In the genomic region with DNA sequence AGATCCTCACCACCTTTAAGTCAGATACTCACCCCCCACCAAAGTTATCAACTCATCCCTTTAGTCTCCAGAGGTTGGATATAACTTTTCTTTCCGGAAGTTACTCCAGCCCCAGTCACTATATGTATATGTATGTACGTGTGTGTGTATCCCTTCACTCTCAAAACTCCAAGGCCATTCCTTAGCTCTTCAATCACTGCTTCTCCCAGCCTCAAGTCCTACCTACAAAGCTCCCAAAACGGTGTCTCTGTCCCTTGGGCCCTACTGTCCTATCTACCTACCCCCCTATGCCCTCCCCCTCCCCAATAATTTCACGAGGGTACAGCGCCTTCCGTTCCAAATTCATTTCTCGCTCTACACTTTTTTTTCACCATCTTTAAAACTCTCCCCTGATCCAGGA, we compare ENCODE assay signal across 8 mouse cellular contexts. TPM values are rescaled to one million over a fixed set of nuclear protein-coding genes. Genes with fewer than 3 reads are reported as not detected.
DNase-seq lines count a peak whose midpoint lies in the region; ATAC-seq and TF ChIP-seq lines count a peak whose summit lies in the region.

No protein-coding gene starts in this region.

- H3K4me2 ChIP-seq in kidney, embryonic 14.5 days (replicated peaks; ENCODE audit: low read depth, low read length), result peak overlapping the region; percentile 45
- peak overlapping the region; percentile 49 for H3K4me2 ChIP-seq in hindbrain, embryonic 16.5 days (ENCODE audit: low read length)
- peak overlapping the region; percentile 57 for H3K4me2 ChIP-seq in midbrain, postnatal 0 days (ENCODE audit: low read depth, low read length, poor library complexity, severe bottlenecking)

- no peaks in the 10 kb centered on the region; the same call in 1 of the 2 replicates for H3K4me1 ChIP-seq in kidney, embryonic 14.5 days (ENCODE audit: control insufficient read depth, insufficient read depth, low read length)
- H3K4me1 ChIP-seq in brown adipose tissue, adult 24 weeks (ENCODE audit: control insufficient read depth, insufficient read depth, insufficient read length, low read length), result no peaks in the 10 kb centered on the region
- peaks cover 3% of the 10 kb centered on the region; the same call in 1 of the 2 replicates for H3K4me1 ChIP-seq in hindbrain, embryonic 16.5 days (ENCODE audit: control insufficient read depth, insufficient read depth, low read depth, low read length)
- H3K4me1 ChIP-seq in midbrain, postnatal 0 days (ENCODE audit: insufficient read depth, low read length), result no peaks in the 10 kb centered on the region

- 32% methylated on average over 7 of the region's 7 CpGs for WGBS in kidney, embryonic 14.5 days
- WGBS in hindbrain, embryonic 16.5 days, result 17% methylated on average over 7 of the region's 7 CpGs
- 20% methylated on average over 7 of the region's 7 CpGs for WGBS in midbrain, postnatal 0 days

- no peaks in the 10 kb centered on the region for H3K9me3 ChIP-seq in kidney, embryonic 14.5 days (ENCODE audit: control insufficient read depth, low read length)
- no peaks in the 10 kb centered on the region for H3K9me3 ChIP-seq in hindbrain, embryonic 16.5 days (ENCODE audit: control insufficient read depth, low read length)
- H3K9me3 ChIP-seq in midbrain, postnatal 0 days (ENCODE audit: low read length), result no peaks in the 10 kb centered on the region

- no peak for DNase-seq in kidney, postnatal 25 days
- no peak for DNase-seq in midbrain, postnatal 0 days (ENCODE audit: low spot score)
- DNase-seq in adrenal gland, adult 18-20 months (ENCODE audit: low spot score in 2 of 2), result no peak
- DNase-seq in layer of hippocampus, adult 11-12 months (ENCODE audit: low spot score), result no peak
- no peak for DNase-seq in cerebellum, adult 11-12 months

- peaks cover 7% of the 10 kb centered on the region; the same call in 1 of the 2 replicates for H3K36me3 ChIP-seq in kidney, embryonic 14.5 days (ENCODE audit: control insufficient read depth, insufficient read depth, low read length)
- no peaks in the 10 kb centered on the region for H3K36me3 ChIP-seq in hindbrain, embryonic 16.5 days (ENCODE audit: control insufficient read depth, insufficient read depth, low read length)
- H3K36me3 ChIP-seq in midbrain, postnatal 0 days (ENCODE audit: insufficient read depth, low read length), result no peaks in the 10 kb centered on the region

- H3K4me3 ChIP-seq in kidney, embryonic 14.5 days (ENCODE audit: low read length), result peak overlapping the region; percentile 60
- H3K4me3 ChIP-seq in brown adipose tissue, adult 24 weeks (ENCODE audit: insufficient read depth, low read depth, low read length), result peak overlapping the region; percentile 98
- peak overlapping the region; percentile 63 for H3K4me3 ChIP-seq in hindbrain, embryonic 16.5 days (ENCODE audit: low read length)
- peak overlapping the region; percentile 49 for H3K4me3 ChIP-seq in midbrain, postnatal 0 days (ENCODE audit: low read depth, low read length)

- peak overlapping the region; percentile 77; the same call in 1 of the 2 replicates for H3K27ac ChIP-seq in kidney, embryonic 14.5 days (ENCODE audit: low read depth, low read length)
- peak overlapping the region; percentile 68 for H3K27ac ChIP-seq in brown adipose tissue, adult 24 weeks (replicated peaks; ENCODE audit: low read depth, low read length)
- H3K27ac ChIP-seq in hindbrain, embryonic 16.5 days (ENCODE audit: low read depth, low read length), result no peak overlapping the region
- H3K27ac ChIP-seq in midbrain, postnatal 0 days (ENCODE audit: low read depth, low read length), result no peak overlapping the region

- ATAC-seq in kidney, embryonic 14.5 days (ENCODE audit: low FRiP score, low TSS enrichment), result peak; percentile 42; the same call in 1 of the 2 replicates
- no peak for ATAC-seq in hindbrain, embryonic 16.5 days
- ATAC-seq in midbrain, postnatal 0 days (ENCODE audit: low FRiP score), result peak; percentile 28; the same call in 1 of the 2 replicates

- H3K9ac ChIP-seq in kidney, embryonic 14.5 days (ENCODE audit: low read depth, low read length), result peak overlapping the region; percentile 75
- peak overlapping the region; percentile 70 for H3K9ac ChIP-seq in hindbrain, embryonic 16.5 days (ENCODE audit: low read depth, low read length)
- peak overlapping the region; percentile 40 for H3K9ac ChIP-seq in midbrain, postnatal 0 days (replicated peaks; ENCODE audit: low read length, poor library complexity, severe bottlenecking)

- no peak for TF ChIP-seq CTCF in midbrain, postnatal 0 days (IDR thresholded peaks at IDR 0.05)

- no peaks in the 10 kb centered on the region for H3K27me3 ChIP-seq in kidney, embryonic 14.5 days (ENCODE audit: control insufficient read depth, insufficient read depth, low read length)
- no peaks in the 10 kb centered on the region for H3K27me3 ChIP-seq in hindbrain, embryonic 16.5 days (replicated peaks; ENCODE audit: control insufficient read depth, insufficient read depth, low read length)
- H3K27me3 ChIP-seq in midbrain, postnatal 0 days (ENCODE audit: insufficient read depth, low read length), result no peaks in the 10 kb centered on the region

RNA-seq across cellular contexts. Expression of gene Lamp2, which starts 0.8 kb away (rescaled TPM):
- 113 and 155 TPM in 2 replicates for polyA plus RNA-seq in kidney, embryonic 14.5 days (2014; fragmentation: Nextera tagmentation; extraction: Ambion mirVana)
- 115 and 142 TPM in 2 replicates for polyA plus RNA-seq in brown adipose tissue, adult 24 weeks (2012; ENCODE audit: insufficient read depth, insufficient read length, missing spikeins)
- 63.7 and 77.1 TPM in 2 replicates for polyA plus RNA-seq in hindbrain, embryonic 16.5 days (2015; fragmentation: Nextera tagmentation; extraction: Ambion mirVana)
- total RNA-seq in midbrain, postnatal 0 days (2014; rRNA removed), result 55.5 and 66.9 TPM in 2 replicates
- 59.9 and 61.5 TPM in 2 replicates for polyA plus RNA-seq in midbrain, postnatal 0 days (2015; fragmentation: Nextera tagmentation; extraction: Ambion mirVana)
- total RNA-seq in adrenal gland, adult 18-20 months (2021), result 100 to 1,000 TPM; 213 to 242 TPM

Comparison
In these comparisons a context has a peak if more than half of its experiments do, and no peak if none do; other contexts are left out.
1. H3K27ac ChIP-seq: peak in kidney, embryonic 14.5 days (single experiment) and brown adipose tissue, adult 24 weeks (single experiment); none in hindbrain, embryonic 16.5 days (single experiment) and midbrain, postnatal 0 days (single experiment).
2. Peak in every context shown above with its lines, with median percentiles within 50 percentile points of each other: H3K4me2 ChIP-seq, H3K4me3 ChIP-seq and H3K9ac ChIP-seq.